Mouse (Mus musculus): ENCODE data around the gene Rundc3a. TPM values are rescaled to one million over a fixed set of nuclear protein-coding genes. Genes with fewer than 3 reads are reported as not detected.

The Rundc3a gene
- total RNA-seq, 2 experiments from 2014 or later = 2.7 TPM; not detected in 1

GRCm38 (mm10) chr11:102443740-102444139 is 50.5 kb downstream of the Rundc3a start:
- ATAC-seq (replicated peaks; ENCODE audit: low FRiP score, poor library complexity, severe bottlenecking) = no peak

GRCm38 (mm10) chr11:102444321-102444720 is 51.1 kb downstream of the Rundc3a start:
- ATAC-seq (replicated peaks; ENCODE audit: low FRiP score, poor library complexity, severe bottlenecking) = no peak

- no peak for ATAC-seq (replicated peaks; ENCODE audit: low FRiP score, poor library complexity, severe bottlenecking)
Measured at GRCm38 (mm10) chr11:102444781-102445180, 51.6 kb downstream of the Rundc3a start.

GRCm38 (mm10) chr11:102445264-102445890 is 52.2 kb downstream of the Rundc3a start:
- no peak for ATAC-seq (replicated peaks; ENCODE audit: low FRiP score, poor library complexity, severe bottlenecking)

GRCm38 (mm10) chr11:102445891-102446361 is 52.7 kb downstream of the Rundc3a start:
- no peak for ATAC-seq (replicated peaks; ENCODE audit: low FRiP score, poor library complexity, severe bottlenecking)

- 0 out of 2 replicates have a peak, but pooled peaks have one; percentile 44 for ATAC-seq (replicated peaks; ENCODE audit: low FRiP score, poor library complexity, severe bottlenecking)
Measured at GRCm38 (mm10) chr11:102446581-102447461, 53.6 kb downstream of the Rundc3a start.

- 0 out of 2 replicates have a peak, but pooled peaks have one; percentile 38 for ATAC-seq (replicated peaks; ENCODE audit: low FRiP score, poor library complexity, severe bottlenecking)
Measured at GRCm38 (mm10) chr11:102447497-102447896, 54.3 kb downstream of the Rundc3a start, which contains the start of gene Fam171a2. Gene Fam171a2 (minus strand): TSS chr11:102447682.

GRCm38 (mm10) chr11:102448327-102448726 is 55.1 kb downstream of the Rundc3a start:
- ATAC-seq (replicated peaks; ENCODE audit: low FRiP score, poor library complexity, severe bottlenecking) = no peak

- ATAC-seq (replicated peaks; ENCODE audit: low FRiP score, poor library complexity, severe bottlenecking) = no peak
Measured at GRCm38 (mm10) chr11:102449043-102450008, 56.1 kb downstream of the Rundc3a start.

Other genes with a start within 250 kb of the Rundc3a start
- gene Nags, start 247.9 kb upstream of the Rundc3a start, total RNA-seq (2015; ENCODE audit: low replicate concordance) = not detected in 2 replicates
- 0.43 and 1.5 TPM in 2 replicates for gene Nags, start 247.9 kb upstream of the Rundc3a start, total RNA-seq (2017; ENCODE audit: low replicate concordance)
- 0.96 and 3.8 TPM in 2 replicates for gene Tmem101, start 237.0 kb upstream of the Rundc3a start, total RNA-seq (2015; ENCODE audit: low replicate concordance)
- gene Tmem101, start 237.0 kb upstream of the Rundc3a start, total RNA-seq (2017; ENCODE audit: low replicate concordance) = 3.1 and 4.0 TPM in 2 replicates
- 48.3 and 48.8 TPM in 2 replicates for gene Lsm12, start 208.1 kb upstream of the Rundc3a start, total RNA-seq (2015; ENCODE audit: low replicate concordance)
- 22.7 and 28.8 TPM in 2 replicates for gene Lsm12, start 208.1 kb upstream of the Rundc3a start, total RNA-seq (2017; ENCODE audit: low replicate concordance)
- gene G6pc3, start 203.8 kb upstream of the Rundc3a start, total RNA-seq (2015; ENCODE audit: low replicate concordance) = 16.3 and 21.7 TPM in 2 replicates
- gene G6pc3, start 203.8 kb upstream of the Rundc3a start, total RNA-seq (2017; ENCODE audit: low replicate concordance) = 4.7 and 9.8 TPM in 2 replicates
- gene Hdac5, start 163.2 kb upstream of the Rundc3a start, total RNA-seq (2015; ENCODE audit: low replicate concordance) = 3.7 and 10.2 TPM in 2 replicates
- gene Hdac5, start 163.2 kb upstream of the Rundc3a start, total RNA-seq (2017; ENCODE audit: low replicate concordance) = 13.3 and 17.3 TPM in 2 replicates
- 3.8 and 5.0 TPM in 2 replicates for gene BC030867, start 144.5 kb upstream of the Rundc3a start, total RNA-seq (2015; ENCODE audit: low replicate concordance)
- gene BC030867, start 144.5 kb upstream of the Rundc3a start, total RNA-seq (2017; ENCODE audit: low replicate concordance) = 4.1 and 7.2 TPM in 2 replicates
- gene Asb16, start 124.7 kb upstream of the Rundc3a start, total RNA-seq (2015; ENCODE audit: low replicate concordance) = not detected in 2 replicates
- gene Asb16, start 124.7 kb upstream of the Rundc3a start, total RNA-seq (2017; ENCODE audit: low replicate concordance) = not detected in 2 replicates
- 15.9 and 17.1 TPM in 2 replicates for gene Tmub2, start 108.5 kb upstream of the Rundc3a start, total RNA-seq (2015; ENCODE audit: low replicate concordance)
- 17.0 and 28.0 TPM in 2 replicates for gene Tmub2, start 108.5 kb upstream of the Rundc3a start, total RNA-seq (2017; ENCODE audit: low replicate concordance)
- gene Atxn7l3, start 96.8 kb upstream of the Rundc3a start, total RNA-seq (2015; ENCODE audit: low replicate concordance) = 6.3 and 10.4 TPM in 2 replicates
- 5.7 and 9.3 TPM in 2 replicates for gene Atxn7l3, start 96.8 kb upstream of the Rundc3a start, total RNA-seq (2017; ENCODE audit: low replicate concordance)
- gene Ubtf, start 73.7 kb upstream of the Rundc3a start, total RNA-seq (2015; ENCODE audit: low replicate concordance) = 19.0 and 22.8 TPM in 2 replicates
- 119 and 258 TPM in 2 replicates for gene Ubtf, start 73.7 kb upstream of the Rundc3a start, total RNA-seq (2017; ENCODE audit: low replicate concordance)
- 4,977 and 5,433 TPM in 2 replicates for gene Slc4a1, start 27.2 kb upstream of the Rundc3a start, total RNA-seq (2015; ENCODE audit: low replicate concordance)
- 6,454 and 7,565 TPM in 2 replicates for gene Slc4a1, start 27.2 kb upstream of the Rundc3a start, total RNA-seq (2017; ENCODE audit: low replicate concordance)
- gene Slc25a39, start 14.5 kb downstream of the Rundc3a start, total RNA-seq (2015; ENCODE audit: low replicate concordance) = 461 and 462 TPM in 2 replicates
- gene Slc25a39, start 14.5 kb downstream of the Rundc3a start, total RNA-seq (2017; ENCODE audit: low replicate concordance) = 236 and 290 TPM in 2 replicates
- gene Grn, start 36.9 kb downstream of the Rundc3a start, total RNA-seq (2015; ENCODE audit: low replicate concordance) = 85.7 and 90.1 TPM in 2 replicates
- gene Grn, start 36.9 kb downstream of the Rundc3a start, total RNA-seq (2017; ENCODE audit: low replicate concordance) = 26.3 and 56.1 TPM in 2 replicates
- not detected in 2 replicates for gene Fam171a2, start 54.3 kb downstream of the Rundc3a start, total RNA-seq (2015; ENCODE audit: low replicate concordance)
- not detected in 2 replicates for gene Fam171a2, start 54.3 kb downstream of the Rundc3a start, total RNA-seq (2017; ENCODE audit: low replicate concordance)
- gene Itga2b, start 76.7 kb downstream of the Rundc3a start, total RNA-seq (2015; ENCODE audit: low replicate concordance) = 23.6 and 57.1 TPM in 2 replicates
- 73.1 and 99.5 TPM in 2 replicates for gene Itga2b, start 76.7 kb downstream of the Rundc3a start, total RNA-seq (2017; ENCODE audit: low replicate concordance)
- gene Gpatch8, start 163.0 kb downstream of the Rundc3a start, total RNA-seq (2015; ENCODE audit: low replicate concordance) = 28.6 and 32.3 TPM in 2 replicates
- 59.6 and 66.8 TPM in 2 replicates for gene Gpatch8, start 163.0 kb downstream of the Rundc3a start, total RNA-seq (2017; ENCODE audit: low replicate concordance)
- not detected in 2 replicates for gene Gm11627, start 186.1 kb downstream of the Rundc3a start, total RNA-seq (2015; ENCODE audit: low replicate concordance)
- gene Gm11627, start 186.1 kb downstream of the Rundc3a start, total RNA-seq (2017; ENCODE audit: low replicate concordance) = not detected in 2 replicates
- gene Fzd2, start 211.0 kb downstream of the Rundc3a start, total RNA-seq (2015; ENCODE audit: low replicate concordance) = not detected in 2 replicates
- not detected in 2 replicates for gene Fzd2, start 211.0 kb downstream of the Rundc3a start, total RNA-seq (2017; ENCODE audit: low replicate concordance)